Mouse (Mus musculus) heart, adult 2 months (tissue): ENCODE data around the gene Pnkp. TPM values are rescaled to one million over a fixed set of nuclear protein-coding genes. Genes with fewer than 3 reads are reported as not detected.

Experiments used
- DNase-seq, 2 experiments: peaks; one replicate each; pipeline ENCODE4 v3.0.0; 2021
- H3K27ac ChIP-seq: fragments of 200-600 bp; 2 replicates; pipeline ENCODE4 v1.8.1; 2022
- H3K27me3 ChIP-seq: fragments of 200-500 bp; 2 replicates; pipeline ENCODE4 v1.6.1; 2012; ENCODE audit warnings: mild to moderate bottlenecking, low read length, inconsistent platforms, mixed read lengths; ENCODE audit not compliant: control insufficient read depth, insufficient read depth
- H3K36me3 ChIP-seq: fragments of 200-500 bp; 2 replicates; pipeline ENCODE4 v1.6.1; 2012; ENCODE audit warnings: low read length, inconsistent platforms; ENCODE audit not compliant: control insufficient read depth, insufficient read depth
- H3K4me1 ChIP-seq: fragments of 200-500 bp; 2 replicates; pipeline ENCODE4 v1.6.1; 2011; ENCODE audit warnings: low read length; ENCODE audit not compliant: control insufficient read depth, insufficient read depth
- H3K4me3 ChIP-seq: fragments of 200-600 bp; 2 replicates; pipeline ENCODE4 v1.8.1; 2022
- H3K79me2 ChIP-seq: fragments of 200-500 bp; replicated peaks from 2 replicates; pipeline ENCODE4 v1.6.1; 2012; ENCODE audit warnings: mild to moderate bottlenecking, inconsistent platforms, low read length, moderate library complexity, mixed read lengths; ENCODE audit not compliant: control insufficient read depth, insufficient read depth
- H3K9ac ChIP-seq: fragments of 200-500 bp; 2 replicates; pipeline ENCODE4 v1.6.1; 2012; ENCODE audit warnings: low read depth, mild to moderate bottlenecking, control low read depth, inconsistent platforms, low read length, mixed read lengths
- CTCF ChIP-seq: fragments of 200-600 bp; IDR thresholded peaks from 2 replicates; pipeline ENCODE4 v1.8.1; 2022; ENCODE audit warnings: antibody characterized with exemption, mild to moderate bottlenecking, moderate library complexity
- EP300 ChIP-seq: fragments of 200-500 bp; IDR thresholded peaks from 2 replicates; pipeline ENCODE4 v1.6.1; 2011; ENCODE audit warnings: low read depth, low read length, control low read depth; ENCODE audit not compliant: insufficient read depth
- POLR2A ChIP-seq: fragments of 200-500 bp; IDR thresholded peaks from 2 replicates; pipeline ENCODE4 v1.6.1; 2011; ENCODE audit warnings: mild to moderate bottlenecking, low read depth, low read length, control low read depth; ENCODE audit not compliant: insufficient read depth
- WGBS: fragments of 180-500 bp; shearing (Covaris S2); methylation state at CpG from one replicate; pipeline ENCODE4 v1.1.7; 2018; 5-methylcytosine and 5-hydroxymethylcytosine counted together
- intact Hi-C: fragments of 180-260 bp; cut with DNase I; formaldehyde crosslinking; loops from one replicate; pipeline ENCODE4 v1.15.1; 2025
- polyA plus RNA-seq: library from polyadenylated mRNA; depleted of rRNA; stranded (reverse); fragments of >200 nt; gene quantifications from 2 replicates; pipeline ENCODE4 v1.2.3, GENCODE M21; 2012
- total RNA-seq, 2 experiments: library from RNA; stranded (reverse); gene quantifications; 2 replicates each; pipeline ENCODE4 v1.2.3; 2021

The Pnkp gene
- total and polyA plus RNA-seq, 3 experiments, result 15.3 to 20.2 (median 19.6) TPM

DNA sequence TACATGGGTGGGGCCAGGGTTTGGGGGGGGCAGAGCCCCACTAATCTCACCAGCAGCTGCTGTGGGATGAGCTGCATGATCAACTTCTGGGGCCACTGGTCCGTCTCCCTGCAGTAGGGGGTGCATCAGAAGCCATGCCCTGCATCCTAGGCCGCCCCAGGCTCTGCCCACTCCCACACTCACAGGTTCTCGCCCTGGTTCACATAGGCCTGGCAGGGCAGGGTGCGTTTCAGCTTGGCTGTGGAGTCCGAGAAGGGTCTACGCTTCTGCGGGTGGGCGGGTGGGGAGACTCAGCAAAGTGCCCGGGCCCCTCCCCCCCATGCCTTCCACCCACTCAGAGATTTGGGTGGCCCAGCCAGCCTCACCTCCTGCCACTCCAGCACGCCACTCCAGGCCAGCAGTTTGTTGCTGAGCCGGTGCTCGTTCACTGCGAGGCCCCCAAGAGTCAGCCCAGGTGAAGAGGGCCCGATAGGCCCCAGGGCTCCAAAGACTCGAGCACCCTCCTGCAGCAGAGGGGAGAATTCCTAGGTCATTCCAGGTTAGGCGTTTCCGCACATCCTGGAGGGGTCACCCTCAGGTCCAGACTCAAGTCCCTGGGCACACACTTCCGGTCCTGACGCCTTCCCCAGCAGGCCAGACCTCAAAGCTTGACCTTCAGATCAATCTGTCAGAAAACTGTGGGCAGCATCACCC lies 10.2 kb downstream of the Pnkp start:
- peaks cover 29% of the 10 kb centered on the region for H3K4me1 ChIP-seq
- intact Hi-C loops, result no loop called here
- no peaks in the 10 kb centered on the region; the same call in 1 of the 2 replicates for H3K79me2 ChIP-seq
- H3K27ac ChIP-seq, result peak overlapping the region; percentile 72
- 44% methylated on average over 19 of the region's 19 CpGs for WGBS
- no peak for DNase-seq
- no peaks in the 10 kb centered on the region for H3K27me3 ChIP-seq
- H3K4me3 ChIP-seq, result peak overlapping the region; percentile 17; the same call in 1 of the 2 replicates
- TF ChIP-seq POLR2A (no peak), EP300 (no peak), CTCF (no peak)
- H3K36me3 ChIP-seq, result no peaks in the 10 kb centered on the region; the same call in 1 of the 2 replicates
- no peak overlapping the region for H3K9ac ChIP-seq

DNA sequence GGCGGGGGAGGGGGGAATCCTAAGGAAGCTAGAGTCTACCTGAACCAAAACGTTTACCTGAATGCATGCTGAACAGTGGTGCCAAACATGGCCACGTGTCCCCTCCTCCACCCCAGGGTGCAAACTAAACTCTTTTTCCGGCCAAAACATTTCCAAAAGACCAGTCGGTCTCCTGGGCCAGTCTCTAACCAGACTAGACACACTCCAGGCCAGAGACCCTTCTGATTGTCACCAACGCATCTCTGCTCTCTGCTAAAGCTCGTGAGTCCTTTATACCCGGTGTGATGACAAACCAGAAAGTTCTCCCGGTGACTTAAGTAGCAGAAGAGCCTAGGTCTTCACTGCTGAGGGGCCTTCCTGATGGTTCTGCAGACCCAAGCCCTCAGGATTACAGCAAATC lies 10.9 kb downstream of the Pnkp start:
- no peaks in the 10 kb centered on the region; the same call in 1 of the 2 replicates for H3K79me2 ChIP-seq
- H3K4me3 ChIP-seq, result peak overlapping the region; percentile 72
- H3K27me3 ChIP-seq, result no peaks in the 10 kb centered on the region
- H3K36me3 ChIP-seq, result no peaks in the 10 kb centered on the region; the same call in 1 of the 2 replicates
- H3K9ac ChIP-seq, result peak overlapping the region; percentile 37; the same call in 1 of the 2 replicates
- peak overlapping the region; percentile 94 for H3K27ac ChIP-seq
- H3K4me1 ChIP-seq, result peaks cover 29% of the 10 kb centered on the region
- no peak for DNase-seq
- no peak for TF ChIP-seq EP300
- TF ChIP-seq CTCF, result no peak
- no peak for TF ChIP-seq POLR2A
- intact Hi-C loops, result loop anchor here (2.0 kb wide), 1 partner anchor 13 kb away; no protein-coding TSS in a partner anchor
- WGBS, result 38% methylated on average over 9 of the region's 9 CpGs

DNA sequence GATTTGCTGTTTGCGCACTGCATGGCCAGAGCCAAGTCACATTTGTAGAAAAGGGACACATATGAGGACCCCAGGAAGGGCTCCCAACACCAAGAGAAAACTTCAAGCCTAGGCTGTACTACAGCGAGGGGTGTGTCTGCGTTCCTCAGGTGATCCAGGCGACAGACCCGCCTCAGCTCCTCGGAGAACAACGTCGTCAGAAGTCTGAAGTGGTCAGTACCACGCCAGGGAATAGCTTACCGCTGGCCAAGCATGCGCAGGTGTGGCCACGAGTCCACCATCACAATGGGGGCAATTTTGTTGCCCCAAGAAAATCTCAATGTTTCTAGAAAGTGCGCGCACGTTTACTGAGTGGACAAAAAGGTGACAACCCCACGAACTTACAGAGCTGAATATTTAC lies 11.5 kb downstream of the Pnkp start:
- TF ChIP-seq EP300, result no peak
- TF ChIP-seq CTCF, result no peak
- no peak for TF ChIP-seq POLR2A
- H3K9ac ChIP-seq, result peak overlapping the region; percentile 95; the same call in 1 of the 2 replicates
- H3K4me1 ChIP-seq, result peaks cover 29% of the 10 kb centered on the region
- intact Hi-C loops, result loop anchor here (2.0 kb wide), 1 partner anchor 14 kb away; no protein-coding TSS in a partner anchor
- H3K36me3 ChIP-seq, result no peaks in the 10 kb centered on the region; the same call in 1 of the 2 replicates
- H3K79me2 ChIP-seq, result no peaks in the 10 kb centered on the region; the same call in 1 of the 2 replicates
- 9% methylated on average over 16 of the region's 16 CpGs for WGBS
- H3K4me3 ChIP-seq, result peak overlapping the region; percentile 72
- DNase-seq, result no peak
- H3K27ac ChIP-seq, result peak overlapping the region; percentile 94
- no peaks in the 10 kb centered on the region for H3K27me3 ChIP-seq

DNA sequence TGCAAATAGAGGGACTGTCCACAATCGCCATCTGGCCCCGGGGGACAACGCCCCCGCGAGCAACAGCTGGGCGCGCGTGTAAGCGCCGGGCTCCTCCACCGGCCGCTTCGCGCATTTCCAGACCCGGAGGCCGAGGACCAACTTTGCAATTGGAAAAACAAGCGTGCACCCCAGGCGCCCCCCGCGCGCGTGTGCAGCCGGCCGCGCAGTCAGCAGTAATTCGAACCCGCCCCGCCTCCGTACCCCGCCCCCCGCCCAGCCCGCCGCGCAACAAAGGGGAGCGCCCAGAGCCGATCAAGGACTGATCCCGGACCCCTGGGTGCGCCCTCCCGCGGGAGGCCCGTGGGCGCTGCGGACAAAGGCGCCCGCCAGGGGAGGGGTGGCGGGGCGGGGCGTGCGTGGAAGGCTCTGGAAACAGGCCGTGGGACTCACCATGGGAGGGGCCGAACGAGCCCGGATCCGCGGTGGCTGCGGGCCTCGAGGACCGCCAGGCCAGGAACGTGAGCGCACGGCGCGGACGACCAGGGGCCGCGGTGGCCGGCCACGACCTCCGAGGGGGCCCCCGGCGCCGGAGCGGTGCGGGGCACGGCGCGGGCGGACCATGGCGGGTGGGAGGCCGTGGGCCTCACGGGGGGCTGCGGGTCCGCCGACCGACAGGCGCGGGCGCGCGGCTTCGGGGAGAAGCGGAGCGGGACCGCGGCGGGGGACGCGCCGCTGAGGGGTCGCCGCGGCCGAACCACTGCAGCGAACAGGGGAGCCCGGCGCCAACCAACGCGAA lies 12.2 kb downstream of the Pnkp start:
- WGBS, result under 1% methylated on average over 91 of the region's 108 CpGs
- Histone ChIP-seq H3K4me3 (peak overlapping the region; percentile 72), H3K4me1 (peaks cover 29% of the 10 kb centered on the region), H3K27ac (peak overlapping the region; percentile 94), H3K79me2 (no peaks in the 10 kb centered on the region; the same call in 1 of the 2 replicates), H3K36me3 (no peaks in the 10 kb centered on the region; the same call in 1 of the 2 replicates), H3K27me3 (no peaks in the 10 kb centered on the region), H3K9ac (peak overlapping the region; percentile 95)
- intact Hi-C loops, result loop anchor here (2.0 kb wide), 1 partner anchor 14 kb away; no protein-coding TSS in a partner anchor
- TF ChIP-seq POLR2A, result no peak
- TF ChIP-seq CTCF, result peak; percentile 24; the same call in 1 of the 2 replicates
- peak; percentile 86 to 87 for DNase-seq

DNA sequence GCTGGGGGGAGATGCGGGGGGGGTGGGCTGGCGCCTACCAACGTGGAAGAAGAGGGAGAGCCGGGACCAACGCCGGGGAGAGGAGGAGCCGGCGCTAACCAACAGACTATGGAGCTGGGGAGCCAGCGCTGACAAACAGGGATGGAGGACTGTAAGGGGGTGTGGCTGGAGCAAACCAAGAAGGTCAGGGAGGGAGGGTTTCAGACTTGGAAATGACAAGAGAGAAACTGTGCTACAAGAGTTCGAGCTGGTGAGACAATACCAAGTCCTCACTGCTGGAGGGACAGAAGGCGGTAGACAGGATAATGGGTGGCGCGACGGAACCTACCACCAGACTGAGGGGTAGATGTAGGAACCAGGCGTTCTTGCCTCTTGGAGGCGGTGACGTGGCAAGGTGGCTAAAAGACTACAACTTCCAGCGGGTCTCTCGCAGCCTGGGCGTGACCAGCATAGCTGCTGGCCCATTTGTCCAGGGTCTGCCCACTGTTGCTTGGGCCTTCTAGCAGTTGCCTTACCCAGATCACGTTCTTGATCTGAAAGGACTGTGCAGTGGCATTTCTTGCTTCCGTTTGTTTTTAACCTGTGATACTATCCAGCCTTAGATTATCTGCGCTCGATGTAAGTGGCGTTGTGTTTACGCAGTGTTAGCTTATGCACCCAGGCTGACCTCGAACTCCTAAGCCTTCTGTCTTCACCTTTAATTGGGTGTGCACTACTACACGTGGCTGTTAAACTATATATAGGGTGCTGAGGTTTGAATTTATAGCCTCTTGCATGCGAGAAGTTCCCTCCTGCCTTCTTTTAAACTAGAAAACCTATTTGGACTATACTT lies 13.0 kb downstream of the Pnkp start, which contains the start of gene Ptov1:
TSS of gene Ptov1 (minus strand) at position 92 of the 832 bp plus-strand sequence.
- H3K79me2 ChIP-seq, result no peaks in the 10 kb centered on the region; the same call in 1 of the 2 replicates
- DNase-seq, result peak; percentile 88 to 94
- WGBS, result 4% methylated on average over 29 of the region's 29 CpGs
- peaks cover 28% of the 10 kb centered on the region for H3K4me1 ChIP-seq
- H3K27me3 ChIP-seq, result no peaks in the 10 kb centered on the region
- intact Hi-C loops, result loop anchor here (2.0 kb wide), 2 partner anchors 15 to 21 kb away; no protein-coding TSS in a partner anchor
- peak within 1 kb of the TSS; percentile 94 for H3K27ac ChIP-seq
- peak within 1 kb of the TSS; percentile 95 for H3K9ac ChIP-seq
- peak within 1 kb of the TSS; percentile 72 for H3K4me3 ChIP-seq
- TF ChIP-seq POLR2A (peak; percentile 89), CTCF (peak; percentile 17), EP300 (peak; percentile 93)
- H3K36me3 ChIP-seq, result no peaks in the 10 kb centered on the region; the same call in 1 of the 2 replicates
